Mouse (Mus musculus) heart, embryonic 16.5 days (tissue): ENCODE results near the gene Gmpr2. TPM values are rescaled to one million over a fixed set of nuclear protein-coding genes. Genes with fewer than 3 reads are reported as not detected.

ENCODE experiments used
- ATAC-seq: fragments of 200-750 bp; cut with Nextera tagmentation; replicated peaks from 2 replicates; pipeline ENCODE4 v1.8.0; 2017; ENCODE audit warnings: moderate number of reproducible peaks; ENCODE audit not compliant: insufficient read depth, low FRiP score; ENCODE audit errors: extremely low read depth
- H3K27ac ChIP-seq: fragments of 300-500 bp; sonication (generic); 2 replicates; pipeline ENCODE4 v1.5.1; 2014; ENCODE audit warnings: mild to moderate bottlenecking, low read length, control low read depth, moderate library complexity
- H3K27me3 ChIP-seq: fragments of 300-500 bp; sonication (generic); 2 replicates; pipeline ENCODE4 v1.6.1; 2014; ENCODE audit warnings: low read length, mixed read lengths; ENCODE audit not compliant: control insufficient read depth, insufficient read depth
- H3K36me3 ChIP-seq: fragments of 300-500 bp; sonication (generic); 2 replicates; pipeline ENCODE4 v1.6.1; 2014; ENCODE audit not compliant: control insufficient read depth, insufficient read depth
- H3K4me1 ChIP-seq: fragments of 300-500 bp; sonication (generic); 2 replicates; pipeline ENCODE4 v1.6.1; 2014; ENCODE audit warnings: low read length, mixed read lengths; ENCODE audit not compliant: control insufficient read depth, insufficient read depth
- H3K4me2 ChIP-seq: fragments of 300-500 bp; sonication (generic); 2 replicates; pipeline ENCODE4 v1.6.1; 2014; ENCODE audit warnings: low read depth, mild to moderate bottlenecking, control low read depth, low read length
- H3K4me3 ChIP-seq: fragments of 300-500 bp; sonication (generic); 2 replicates; pipeline ENCODE4 v1.5.1; 2014; ENCODE audit warnings: mild to moderate bottlenecking, control low read depth, low read length
- H3K9ac ChIP-seq: fragments of 300-500 bp; sonication (generic); 2 replicates; pipeline ENCODE4 v1.6.1; 2014; ENCODE audit warnings: low read length, control low read depth
- H3K9me3 ChIP-seq: fragments of 300-500 bp; sonication (generic); replicated peaks from 2 replicates; pipeline ENCODE4 v1.6.1; 2016; ENCODE audit warnings: low read length; ENCODE audit not compliant: control insufficient read depth
- WGBS: fragments of 180-500 bp; shearing (Covaris S2); extraction: QIAGEN DNeasy Blood & Tissue Kit; methylation state at CpG from one replicate; pipeline ENCODE4 v1.1.7; 2014; 5-methylcytosine and 5-hydroxymethylcytosine counted together
- polyA plus RNA-seq: library from polyadenylated mRNA; unstranded; fragments of >200 nt; fragmentation: Nextera tagmentation; extraction: Ambion mirVana; gene quantifications from 2 replicates; pipeline ENCODE4 v1.2.1, GENCODE M21; 2015

Gmpr2 gene
- polyA plus RNA-seq, 1 experiment from 2014 or later = 43.9 TPM

- 58% methylated on average over 6 of the region's 6 CpGs for whole genome bisulfite sequencing
- no peaks in the 10 kb centered on the region for H3K9me3 ChIP-seq
- no peaks in the 10 kb centered on the region; the same call in 1 of the 2 replicates for H3K27me3 ChIP-seq
- no peaks in the 10 kb centered on the region for H3K4me1 ChIP-seq
- H3K9ac ChIP-seq = no peak overlapping the region
- H3K27ac ChIP-seq = no peak overlapping the region
- H3K4me2 ChIP-seq = no peak overlapping the region
- ATAC-seq = no peak
- H3K36me3 ChIP-seq = no peaks in the 10 kb centered on the region
- H3K4me3 ChIP-seq = no peak overlapping the region
Measured at GRCm38 (mm10) chr14:55702761-55703160, 31.0 kb downstream of the Gmpr2 start.

- Histone ChIP-seq H3K4me2 (no peak overlapping the region), H3K27me3 (no peaks in the 10 kb centered on the region; the same call in 1 of the 2 replicates), H3K9me3 (no peaks in the 10 kb centered on the region), H3K4me3 (no peak overlapping the region), H3K36me3 (no peaks in the 10 kb centered on the region), H3K9ac (no peak overlapping the region), H3K27ac (no peak overlapping the region), H3K4me1 (no peaks in the 10 kb centered on the region)
- ATAC-seq = no peak
- WGBS = 77% methylated on average over 8 of the region's 8 CpGs
Measured at GRCm38 (mm10) chr14:55706051-55706600, 34.4 kb downstream of the Gmpr2 start.

GRCm38 (mm10) chr14:55707397-55707796 is 35.7 kb downstream of the Gmpr2 start:
- Histone ChIP-seq H3K36me3 (no peaks in the 10 kb centered on the region), H3K27me3 (peaks cover 6% of the 10 kb centered on the region), H3K4me2 (no peak overlapping the region), H3K4me3 (no peak overlapping the region), H3K27ac (no peak overlapping the region), H3K9ac (no peak overlapping the region), H3K4me1 (no peaks in the 10 kb centered on the region), H3K9me3 (no peaks in the 10 kb centered on the region)
- no peak for ATAC-seq
- WGBS = 65% methylated on average over 5 of the region's 5 CpGs

GRCm38 (mm10) chr14:55709509-55709908 is 37.8 kb downstream of the Gmpr2 start:
- WGBS = 78% methylated on average over 4 of the region's 4 CpGs

GRCm38 (mm10) chr14:55711786-55712185 is 40.0 kb downstream of the Gmpr2 start:
- no peaks in the 10 kb centered on the region for H3K36me3 ChIP-seq
- no peaks in the 10 kb centered on the region for H3K9me3 ChIP-seq
- no peak overlapping the region for H3K4me2 ChIP-seq
- ATAC-seq = no peak
- H3K9ac ChIP-seq = no peak overlapping the region
- H3K4me1 ChIP-seq = 0 out of 2 replicates have a peak, but pooled peaks cover 6% of the 10 kb centered on the region
- H3K27me3 ChIP-seq = peaks cover 13% of the 10 kb centered on the region
- no peak overlapping the region for H3K27ac ChIP-seq
- 73% methylated on average over 7 of the region's 7 CpGs for WGBS
- no peak overlapping the region for H3K4me3 ChIP-seq

More at GRCm38 (mm10) chr14:55709509-55709908, 37.8 kb downstream of the Gmpr2 start:
- H3K4me1 ChIP-seq = 0 out of 2 replicates have a peak, but pooled peaks cover 6% of the 10 kb centered on the region
- no peak overlapping the region for H3K27ac ChIP-seq
- H3K27me3 ChIP-seq = peaks cover 13% of the 10 kb centered on the region
- H3K4me3 ChIP-seq = no peak overlapping the region
- no peak for ATAC-seq
- no peaks in the 10 kb centered on the region for H3K36me3 ChIP-seq
- no peaks in the 10 kb centered on the region for H3K9me3 ChIP-seq
- H3K9ac ChIP-seq = no peak overlapping the region
- no peak overlapping the region for H3K4me2 ChIP-seq

GRCm38 (mm10) chr14:55713007-55713728 is 41.4 kb downstream of the Gmpr2 start:
- Histone ChIP-seq H3K9ac (peak overlapping the region; percentile 17; the same call in 1 of the 2 replicates), H3K27me3 (peaks cover 13% of the 10 kb centered on the region), H3K4me2 (peak overlapping the region; percentile 56), H3K4me3 (peak overlapping the region; percentile 28), H3K27ac (no peak overlapping the region), H3K9me3 (no peaks in the 10 kb centered on the region), H3K36me3 (no peaks in the 10 kb centered on the region), H3K4me1 (0 out of 2 replicates have a peak, but pooled peaks cover 6% of the 10 kb centered on the region)
- WGBS = 16% methylated on average over 25 of the region's 25 CpGs
- peak; percentile 35 for ATAC-seq

- no peak for ATAC-seq
- H3K4me3 ChIP-seq = peak within 1 kb of the TSS; percentile 28
- 0 out of 2 replicates have a peak, but pooled peaks cover 6% of the 10 kb centered on the region for H3K4me1 ChIP-seq
- H3K27ac ChIP-seq = no peak within 1 kb of the TSS
- H3K4me2 ChIP-seq = peak within 1 kb of the TSS; percentile 56
- peaks cover 13% of the 10 kb centered on the region for H3K27me3 ChIP-seq
- H3K9ac ChIP-seq = peak within 1 kb of the TSS; percentile 17; the same call in 1 of the 2 replicates
- no peaks in the 10 kb centered on the region for H3K9me3 ChIP-seq
- no peaks in the 10 kb centered on the region for H3K36me3 ChIP-seq
- 20% methylated on average over 4 of the region's 4 CpGs for WGBS
Measured at GRCm38 (mm10) chr14:55713729-55714122, 42.0 kb downstream of the Gmpr2 start, which contains the start of gene Tgm1. TSS of gene Tgm1 (minus strand) at chr14:55713926.

GRCm38 (mm10) chr14:55714893-55715292 is 43.2 kb downstream of the Gmpr2 start:
- ATAC-seq = no peak
- Histone ChIP-seq H3K27me3 (peaks cover 13% of the 10 kb centered on the region), H3K9me3 (no peaks in the 10 kb centered on the region), H3K9ac (no peak overlapping the region), H3K36me3 (no peaks in the 10 kb centered on the region), H3K4me1 (0 out of 2 replicates have a peak, but pooled peaks cover 6% of the 10 kb centered on the region), H3K4me3 (no peak overlapping the region), H3K27ac (no peak overlapping the region), H3K4me2 (no peak overlapping the region)
- WGBS = 38% methylated on average over 6 of the region's 6 CpGs

GRCm38 (mm10) chr14:55716271-55716670 is 44.5 kb downstream of the Gmpr2 start:
- 92% methylated on average over 6 of the region's 6 CpGs for WGBS

More at GRCm38 (mm10) chr14:55716271-55716670, 44.5 kb downstream of the Gmpr2 start:
- no peaks in the 10 kb centered on the region for H3K36me3 ChIP-seq
- H3K4me3 ChIP-seq = no peak overlapping the region
- no peak overlapping the region for H3K9ac ChIP-seq
- no peak for ATAC-seq
- no peak overlapping the region for H3K4me2 ChIP-seq
- peaks cover 6% of the 10 kb centered on the region; the same call in 1 of the 2 replicates for H3K4me1 ChIP-seq
- peaks cover 13% of the 10 kb centered on the region for H3K27me3 ChIP-seq
- no peaks in the 10 kb centered on the region for H3K9me3 ChIP-seq
- H3K27ac ChIP-seq = no peak overlapping the region
